Mouse (Mus musculus) hematopoietic stem cell, adult 5-6 weeks (primary cell): ENCODE data around the gene Zfand2a. TPM values are rescaled to one million over a fixed set of nuclear protein-coding genes. Genes with fewer than 3 reads are reported as not detected.

Source experiments
- ATAC-seq, 2 experiments: fragments of 125-278 bp in 1 of 2; replicated peaks in 1 of 2; 2 replicates each; pipeline ENCODE4 v1.8.0; 2016 to 2017; ENCODE audit warnings: inconsistent platforms in 2 of 2, mild to moderate bottlenecking in 2 of 2, moderate number of reproducible peaks in 2 of 2, low read depth in 1 of 2, moderate TSS enrichment in 1 of 2; ENCODE audit not compliant: low FRiP score in 2 of 2, poor library complexity in 2 of 2, severe bottlenecking in 2 of 2, insufficient read depth in 1 of 2, low TSS enrichment in 1 of 2
- total RNA-seq: library from RNA; stranded (forward); fragments of 172-1452, 232-1000 nt; gene quantifications from 2 replicates; pipeline ENCODE4 v1.2.3, GENCODE M21; 2017

Gene Zfand2a
- total RNA-seq, 1 experiment from 2014 or later, result 39.8 TPM

DNA sequence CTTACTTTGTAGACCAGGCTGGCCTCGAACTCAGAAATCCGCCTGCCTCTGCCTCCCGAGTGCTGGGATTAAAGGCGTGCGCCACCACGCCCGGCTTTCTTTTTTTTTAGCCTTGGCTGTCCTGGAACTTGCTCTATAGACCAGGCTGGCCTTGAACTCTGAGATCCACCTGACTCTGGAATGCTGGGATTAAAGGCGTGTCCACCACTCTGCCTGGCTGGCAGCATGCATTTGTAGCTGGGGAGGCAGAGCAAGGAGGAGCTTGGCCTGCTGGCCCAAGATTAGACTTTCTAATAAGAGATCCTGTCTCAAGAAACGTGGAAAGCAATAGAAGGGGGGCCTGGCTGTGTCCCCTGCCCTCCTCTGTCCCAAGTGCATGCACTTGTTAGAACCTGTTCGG is 3.9 kb downstream of the Zfand2a start:
- no peak for ATAC-seq

DNA sequence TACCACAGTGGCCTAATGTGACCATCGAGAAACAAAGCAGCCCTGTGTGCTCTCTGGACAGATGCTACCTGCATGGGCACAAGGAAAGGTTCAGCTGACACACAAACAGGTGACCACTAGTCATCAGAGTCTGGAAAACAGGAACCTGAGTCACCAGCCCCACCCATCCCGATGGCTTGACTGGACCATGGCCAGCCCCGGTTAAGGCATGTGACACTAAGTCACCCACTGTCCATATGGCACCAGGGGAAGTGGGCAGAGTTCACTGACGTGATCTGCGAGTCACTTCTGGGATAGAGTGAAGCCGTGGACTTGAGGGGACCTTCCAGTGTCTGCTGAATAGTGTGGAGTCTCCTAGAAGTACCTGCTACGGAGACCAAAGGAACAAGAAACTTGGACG is 5.3 kb downstream of the Zfand2a start:
- ATAC-seq, result no peak

DNA sequence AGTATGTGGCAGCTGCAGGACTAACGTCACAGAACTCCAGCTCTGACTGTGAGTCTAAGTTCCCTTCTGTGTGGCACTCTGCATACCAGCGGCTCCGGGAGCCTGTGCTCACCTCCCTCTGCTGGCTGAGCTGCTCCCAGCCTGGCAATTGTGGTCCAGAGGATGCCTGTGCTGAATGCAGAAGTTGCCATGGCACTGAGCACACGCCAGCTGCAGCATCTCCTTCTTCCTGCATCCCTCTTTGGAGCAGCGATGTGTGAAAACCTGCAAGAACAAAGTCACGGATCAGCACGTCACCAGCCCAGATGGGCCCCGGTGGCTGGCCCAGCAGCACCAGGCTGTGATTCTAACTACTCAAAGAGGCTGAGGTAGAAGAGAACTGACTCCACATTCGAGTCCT is 9.6 kb downstream of the Zfand2a start:
- no peak for ATAC-seq

DNA sequence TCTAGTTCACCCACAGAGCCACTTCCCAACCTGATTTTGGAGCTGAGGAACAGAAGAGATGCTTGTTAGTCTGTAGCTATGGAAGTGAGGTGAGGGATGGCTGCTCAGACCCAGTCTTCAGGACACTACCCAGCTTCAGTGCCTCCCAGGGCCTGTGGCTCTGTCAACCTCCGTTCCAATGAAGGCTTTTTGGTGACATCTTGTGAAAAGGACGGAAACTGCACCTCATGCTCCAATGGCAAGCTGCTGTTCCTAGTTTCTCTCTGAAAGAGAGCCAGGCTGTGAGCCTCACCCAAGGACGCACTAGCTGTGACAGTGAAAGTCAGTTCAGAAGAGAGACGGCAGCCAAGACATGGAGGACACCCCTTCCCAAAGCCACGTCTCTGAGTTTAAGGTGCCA is 16.4 kb downstream of the Zfand2a start:
- no peak for ATAC-seq

DNA sequence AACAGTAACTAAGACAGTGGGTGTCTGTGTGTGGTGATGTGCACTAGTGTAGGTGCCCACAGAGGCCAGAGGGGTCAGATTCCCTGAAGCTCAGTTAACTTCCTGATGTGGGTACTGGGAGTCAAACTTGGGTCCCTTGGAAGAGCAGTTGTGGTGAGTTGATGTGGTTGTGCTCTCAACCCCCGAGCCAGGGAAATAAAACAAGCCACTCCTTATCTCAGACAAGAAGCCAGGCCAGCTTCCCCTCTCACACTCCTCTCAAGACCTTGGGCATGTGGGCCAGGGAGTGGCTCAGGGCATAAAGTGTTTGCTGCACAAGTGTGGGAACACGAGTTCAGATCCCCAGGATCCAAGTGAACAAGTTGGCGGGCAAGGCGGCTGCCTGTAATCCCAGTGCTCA is 17.5 kb downstream of the Zfand2a start:
- no peak for ATAC-seq

DNA sequence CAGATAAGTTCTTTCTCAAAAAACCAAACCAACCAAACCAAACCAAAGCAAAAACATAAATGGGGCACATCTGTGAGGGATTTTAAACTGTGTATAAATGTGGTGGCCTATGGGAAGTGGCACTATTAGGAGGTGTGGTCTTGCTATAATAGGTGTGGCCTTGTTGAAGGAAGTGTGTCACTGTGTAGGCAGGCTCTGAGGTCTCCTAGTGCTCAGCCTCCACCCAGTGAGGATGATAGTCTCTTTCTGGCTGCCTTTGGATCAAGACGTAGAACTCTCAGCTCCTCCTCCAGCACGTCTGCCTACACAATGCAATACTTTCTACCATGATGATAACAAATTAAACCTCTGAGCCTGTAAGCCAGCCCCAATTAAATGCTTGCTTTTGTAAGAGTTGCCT is 18.0 kb downstream of the Zfand2a start:
- ATAC-seq, result no peak

DNA sequence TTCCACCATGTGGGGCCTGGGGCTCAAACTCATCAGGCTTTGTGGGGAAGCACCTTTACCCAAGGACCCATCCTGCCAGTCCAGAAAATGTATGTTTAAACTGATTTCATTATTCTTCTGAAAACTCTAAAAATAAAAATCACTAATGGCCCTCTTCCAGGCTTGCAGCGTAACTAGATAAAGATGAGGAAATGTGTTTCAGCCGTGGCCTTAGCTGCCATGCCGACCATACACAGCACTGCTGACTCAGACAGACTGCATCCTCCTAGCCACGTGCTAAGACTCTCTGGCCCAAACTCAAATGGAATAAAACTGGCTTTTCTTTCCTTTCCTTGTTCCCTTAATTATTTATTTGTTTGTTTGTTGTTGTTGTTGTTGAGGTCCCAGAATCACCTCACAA is 19.5 kb downstream of the Zfand2a start:
- no peak for ATAC-seq

DNA sequence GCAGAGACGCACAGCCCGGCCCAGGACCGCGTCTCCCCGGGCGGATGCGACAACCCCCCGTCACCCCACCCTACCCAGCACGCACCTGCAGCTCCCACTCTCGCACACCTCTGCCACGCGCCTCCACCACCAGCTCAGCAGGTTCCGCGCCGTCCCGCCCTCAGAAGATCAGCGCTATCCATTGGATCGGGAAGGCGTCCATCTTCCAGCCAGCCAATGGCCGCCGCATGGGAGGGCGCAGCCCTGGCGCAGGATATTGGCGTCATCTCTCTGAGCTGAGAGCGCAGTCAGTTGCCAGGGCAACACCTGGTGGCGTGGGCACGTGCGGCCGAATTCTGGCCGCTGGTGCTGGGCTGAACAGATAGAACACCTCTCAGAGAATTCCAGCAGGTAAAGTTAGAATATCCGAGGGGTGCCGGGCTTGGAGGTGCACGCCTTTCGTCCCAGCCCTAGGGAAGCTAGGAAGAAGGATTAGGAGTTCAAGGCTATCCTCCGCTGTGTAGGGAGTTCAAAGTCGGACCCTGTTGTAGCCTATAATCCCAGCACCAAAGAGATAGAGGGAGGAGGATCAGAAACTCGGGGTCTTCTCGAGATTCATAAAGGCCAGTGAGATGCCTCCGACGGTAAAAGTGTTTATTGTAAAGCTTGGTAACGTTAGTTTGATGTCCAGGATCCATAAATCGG is 23.8 kb downstream of the Zfand2a start, which contains the start of gene 3110082I17Rik:
TSS of gene 3110082I17Rik (minus strand) at position 144 of the 684 bp plus-strand sequence.
- peak; percentile 99 to 100 for ATAC-seq

DNA sequence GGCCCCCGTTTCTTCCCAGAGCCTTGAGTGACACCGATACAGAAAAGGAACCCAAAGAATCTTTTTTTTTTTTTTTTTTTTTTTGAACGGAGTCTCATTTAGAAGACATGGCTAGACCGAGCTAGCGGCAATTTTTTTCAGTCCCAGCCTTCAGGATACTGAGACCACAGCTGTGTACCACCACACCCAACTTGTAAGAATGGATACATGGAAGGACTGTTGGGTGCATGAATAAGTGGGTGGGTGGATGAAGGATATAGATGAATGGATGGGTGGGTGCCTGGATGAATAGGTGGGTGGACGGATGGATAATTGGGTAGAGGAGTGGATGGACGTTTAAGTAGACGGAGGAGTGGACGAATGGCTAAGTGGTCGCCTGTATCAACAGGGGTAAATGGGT is 24.4 kb downstream of the Zfand2a start:
- no peak for ATAC-seq

DNA sequence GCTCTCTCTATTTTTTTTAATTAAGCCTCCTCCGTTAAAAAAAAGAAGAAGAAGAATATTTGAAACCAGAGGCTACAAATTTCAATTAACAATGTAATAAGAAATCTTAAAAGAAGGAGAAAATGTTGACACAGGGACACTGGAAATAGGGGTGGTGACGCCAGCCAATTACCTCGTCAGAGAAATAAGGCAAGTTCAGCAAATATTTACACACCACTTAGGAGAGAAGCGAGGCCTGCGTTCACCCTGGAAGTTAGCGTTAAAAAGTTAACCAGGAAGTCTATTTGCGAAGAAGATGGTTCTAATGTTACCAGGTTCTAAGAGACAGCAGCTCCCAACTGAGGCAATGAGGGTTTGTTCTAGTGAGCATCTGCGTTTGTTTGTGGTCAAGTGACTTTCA is 27.1 kb downstream of the Zfand2a start:
- ATAC-seq, result no peak

DNA sequence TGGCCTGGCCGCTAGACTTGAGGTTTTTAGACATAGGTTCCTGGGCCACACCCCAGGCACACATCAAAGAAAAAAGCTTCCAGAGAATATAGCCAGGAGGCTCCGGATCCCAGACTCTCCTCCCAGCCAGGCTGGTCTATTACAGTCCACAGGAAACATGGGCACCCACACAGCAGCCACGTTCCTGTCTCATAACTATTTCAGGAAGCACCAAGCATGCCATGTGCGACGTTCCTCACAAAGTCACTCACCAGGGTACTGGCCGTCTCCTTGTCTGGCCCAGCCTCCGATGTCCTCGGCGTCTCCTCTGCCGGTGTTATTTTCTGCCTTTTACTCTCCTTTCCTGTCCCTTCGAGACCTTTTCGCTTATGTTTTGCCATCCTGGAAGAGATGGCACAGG is 29.2 kb downstream of the Zfand2a start:
- ATAC-seq, result no peak

DNA sequence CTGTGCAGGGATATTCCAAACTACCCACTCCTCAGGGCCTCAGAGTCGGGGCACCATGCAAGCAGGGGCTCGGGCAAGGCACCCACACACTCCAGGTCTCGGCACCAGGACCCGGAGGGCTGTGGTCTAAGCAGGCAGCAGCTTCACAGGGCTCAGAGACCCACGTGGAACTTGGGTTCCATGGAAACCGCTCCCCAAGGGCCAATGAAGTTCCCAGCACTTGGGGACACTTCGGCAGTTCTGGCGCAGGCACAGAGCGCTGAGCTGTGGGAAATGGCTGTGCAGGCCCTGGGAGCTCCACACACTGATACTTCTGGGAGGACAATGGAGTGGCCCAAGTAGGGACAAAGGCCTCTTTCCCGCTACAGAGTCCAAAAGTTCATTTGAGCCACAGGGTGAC is 31.3 kb downstream of the Zfand2a start:
- no peak for ATAC-seq

DNA sequence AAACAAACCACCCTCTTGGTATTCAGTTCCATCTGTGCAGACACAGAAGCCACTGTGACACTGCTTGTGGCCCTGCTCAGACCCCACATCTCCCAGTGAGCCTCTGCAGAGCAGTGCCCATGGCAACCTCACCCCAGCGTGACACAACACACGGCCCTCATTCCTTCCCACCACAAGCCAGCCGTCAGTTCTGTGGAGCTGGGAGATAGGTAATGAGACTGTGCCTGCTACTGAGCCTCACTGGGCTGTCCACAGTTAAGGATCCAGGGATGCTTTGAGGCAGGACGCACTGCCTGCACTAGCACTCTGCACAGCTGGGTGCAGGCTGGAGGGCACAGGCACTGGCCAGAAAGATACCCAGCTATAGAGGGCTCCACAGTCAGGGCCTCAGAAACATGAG is 34.4 kb downstream of the Zfand2a start:
- peak; percentile 12 to 47; a peak in 3 of 4 replicates for ATAC-seq

DNA sequence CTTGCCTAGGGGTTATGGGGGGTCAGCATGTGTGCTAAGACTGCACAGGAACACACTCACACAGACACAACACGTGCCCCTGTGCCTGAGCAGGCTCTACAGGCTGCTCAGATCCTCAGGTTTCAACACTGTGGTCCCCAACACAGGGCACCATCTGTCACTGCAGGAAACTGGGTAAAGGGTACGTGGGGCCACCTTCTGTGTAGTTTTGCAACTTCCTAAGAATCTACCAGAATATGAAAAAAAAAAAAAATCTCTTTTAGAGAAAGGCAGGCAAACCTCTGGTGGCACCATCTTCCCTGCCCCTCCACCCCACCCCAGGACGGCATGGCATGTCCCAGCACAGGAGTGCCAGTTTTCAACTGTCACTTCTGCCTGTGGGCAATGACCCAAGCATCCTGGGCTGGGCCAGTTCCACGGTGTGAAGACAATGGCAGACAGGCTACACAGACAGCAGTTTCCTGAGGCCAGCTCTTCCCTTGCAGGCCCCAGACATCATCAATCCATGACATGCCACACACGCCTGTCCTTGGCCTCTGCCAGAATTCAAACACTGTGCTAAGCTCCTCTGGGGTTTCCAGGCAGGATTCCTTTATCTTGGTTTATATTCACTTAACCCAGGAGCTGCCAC is 35.1 kb downstream of the Zfand2a start:
- ATAC-seq, result peak; percentile 87 to 93

DNA sequence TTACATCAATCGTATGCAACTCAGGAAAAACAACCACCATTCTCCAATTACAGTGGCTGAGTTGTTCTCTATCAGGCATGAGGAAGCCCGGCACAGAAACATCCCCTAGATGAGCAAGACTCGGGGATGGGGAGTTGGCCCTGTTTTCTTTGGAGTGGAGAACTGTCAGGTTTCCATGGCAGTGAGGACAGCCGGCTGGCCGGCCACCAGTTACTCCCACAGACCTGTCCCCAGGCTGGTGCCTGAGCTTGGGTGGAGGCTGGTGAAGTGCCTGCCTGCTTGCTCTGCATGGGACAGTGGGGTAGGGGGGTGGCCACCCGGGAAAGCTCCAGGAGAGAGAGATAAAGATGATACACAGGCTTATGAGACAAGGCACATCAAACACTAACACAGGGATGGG is 36.3 kb downstream of the Zfand2a start:
- no peak for ATAC-seq

DNA sequence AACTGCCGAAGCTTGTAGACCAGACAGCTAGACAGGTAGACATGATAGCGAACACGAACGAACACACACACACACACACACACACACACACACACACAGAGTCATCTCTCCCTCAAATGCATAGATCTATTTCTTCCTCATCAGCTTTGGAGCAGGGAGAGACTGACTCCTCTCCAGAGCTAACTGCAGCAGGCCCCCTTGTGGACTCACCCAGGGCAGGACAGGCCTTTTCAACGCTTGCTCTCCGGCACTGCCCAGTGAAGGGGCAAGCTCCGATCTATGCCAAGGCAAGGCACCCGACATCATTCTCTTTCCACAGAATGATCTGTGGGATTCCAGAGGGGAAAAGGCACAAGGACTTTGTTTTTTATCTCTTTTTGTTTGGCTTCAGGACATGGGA is 39.1 kb downstream of the Zfand2a start:
- no peak for ATAC-seq

DNA sequence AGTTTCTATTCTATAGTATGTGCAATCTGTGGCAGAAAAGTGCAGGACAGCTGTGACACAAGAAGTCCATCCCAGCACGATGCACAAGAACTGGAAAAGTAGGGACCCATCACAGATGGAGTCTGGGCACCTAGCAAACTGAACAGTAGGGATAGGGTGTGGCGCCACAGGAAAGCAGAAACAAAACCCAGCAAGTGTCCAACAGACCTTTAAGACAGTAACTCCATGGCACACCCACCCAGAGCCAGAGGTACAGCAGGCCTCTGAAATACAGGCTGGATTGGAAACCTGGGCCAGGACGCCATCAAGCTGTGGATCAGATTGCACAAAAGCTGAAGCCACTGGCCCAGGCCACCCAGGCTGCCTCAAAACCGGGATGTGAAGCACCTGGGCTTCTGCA is 41.4 kb downstream of the Zfand2a start:
- ATAC-seq, result no peak

DNA sequence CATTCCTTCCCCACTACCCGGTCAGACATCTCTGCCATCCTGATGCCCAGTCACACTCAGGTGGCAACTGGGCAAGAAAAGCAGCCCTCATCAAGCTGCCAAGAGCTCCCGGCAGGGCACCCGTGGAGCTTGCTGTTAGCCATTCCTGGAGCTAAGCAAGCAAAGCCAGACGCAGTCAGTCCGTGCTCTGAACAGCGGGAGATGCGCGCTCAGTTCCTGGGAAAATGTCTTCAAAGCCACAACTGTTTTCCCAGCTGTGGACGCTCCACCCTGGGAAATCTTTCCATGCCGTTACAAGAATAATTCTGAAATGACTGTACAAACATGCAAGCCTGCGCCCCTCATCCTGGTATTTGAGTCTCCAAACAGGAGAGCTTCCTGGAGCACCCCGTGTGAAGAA is 41.9 kb downstream of the Zfand2a start:
- no peak for ATAC-seq

DNA sequence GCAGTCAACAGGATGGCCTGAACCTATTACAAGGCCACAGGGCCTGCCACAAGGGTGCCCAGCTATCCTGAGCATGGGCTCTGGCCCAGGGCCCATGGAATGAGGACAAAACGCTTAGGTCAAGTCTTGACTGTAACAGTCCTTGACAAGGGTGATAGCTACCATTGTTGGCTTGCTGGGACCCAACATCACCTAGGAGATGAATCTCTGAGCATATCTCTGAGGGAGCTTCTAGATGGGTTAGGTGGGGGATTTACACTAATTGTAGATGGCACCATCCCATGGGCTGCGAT is 42.7 kb downstream of the Zfand2a start:
- ATAC-seq, result no peak
